Mouse (Mus musculus) liver, postnatal 0 days (tissue): ENCODE results near the gene Adcy9. TPM values are rescaled to one million over a fixed set of nuclear protein-coding genes. Genes with fewer than 3 reads are reported as not detected.

Source experiments
- ATAC-seq: fragments of 200-750 bp; cut with Nextera tagmentation; 2 replicates; pipeline ENCODE4 v1.8.0; 2017; ENCODE audit warnings: mild to moderate bottlenecking, moderate library complexity
- DNase-seq: peaks from one replicate; pipeline ENCODE4 v3.0.0-alpha.2; 2016
- H3K27ac ChIP-seq: fragments of 300-500 bp; sonication (generic); 2 replicates; pipeline ENCODE4 v1.5.1; 2014; ENCODE audit warnings: antibody characterized with exemption, moderate library complexity, mild to moderate bottlenecking, low read depth
- H3K27me3 ChIP-seq: fragments of 300-500 bp; sonication (generic); 2 replicates; pipeline ENCODE4 v1.6.1; 2014; ENCODE audit warnings: low read length, control low read depth, mixed read lengths; ENCODE audit not compliant: insufficient read depth
- H3K36me3 ChIP-seq: fragments of 300-500 bp; sonication (generic); replicated peaks from 2 replicates; pipeline ENCODE4 v1.6.1; 2014; ENCODE audit warnings: mild to moderate bottlenecking, control low read depth, low read length, moderate library complexity, mixed read lengths; ENCODE audit not compliant: insufficient read depth
- H3K4me1 ChIP-seq: fragments of 300-500 bp; sonication (generic); 2 replicates; pipeline ENCODE4 v1.6.1; 2014; ENCODE audit warnings: antibody characterized with exemption, mild to moderate bottlenecking, control low read depth; ENCODE audit not compliant: insufficient read depth
- H3K4me2 ChIP-seq: fragments of 300-500 bp; sonication (generic); 2 replicates; pipeline ENCODE4 v1.6.1; 2014; ENCODE audit warnings: low read depth, mild to moderate bottlenecking, low read length, moderate library complexity, mixed read lengths
- H3K4me3 ChIP-seq: fragments of 300-500 bp; sonication (generic); 2 replicates; pipeline ENCODE4 v1.5.1; 2014; ENCODE audit warnings: low read depth, low read length
- H3K9ac ChIP-seq: fragments of 300-500 bp; sonication (generic); replicated peaks from 2 replicates; pipeline ENCODE4 v1.6.1; 2014; ENCODE audit warnings: mild to moderate bottlenecking, moderate library complexity
- H3K9me3 ChIP-seq: fragments of 300-500 bp; sonication (generic); 2 replicates; pipeline ENCODE4 v1.6.1; 2016; ENCODE audit warnings: mild to moderate bottlenecking, control low read depth, low read length, mixed read lengths
- CTCF ChIP-seq: sonication (generic); IDR thresholded peaks from 2 replicates; pipeline ENCODE4 v1.5.1; 2016; ENCODE audit warnings: antibody characterized with exemption, low read depth
- EP300 ChIP-seq: IDR thresholded peaks from 2 replicates; pipeline ENCODE4 v1.6.1; 2016; ENCODE audit warnings: antibody characterized with exemption, low read depth, mild to moderate bottlenecking
- WGBS: fragments of 180-500 bp; shearing (Covaris S2); extraction: QIAGEN DNeasy Blood & Tissue Kit; methylation state at CpG from one replicate; pipeline ENCODE4 v1.1.7; 2014; ENCODE audit not compliant: insufficient replicate concordance; 5-methylcytosine and 5-hydroxymethylcytosine counted together
- polyA plus RNA-seq: library from polyadenylated mRNA; unstranded; fragments of >200 nt; fragmentation: Nextera tagmentation; extraction: Ambion mirVana; gene quantifications from 2 replicates; pipeline ENCODE4 v1.2.1, GENCODE M21; 2015

Adcy9 gene
- polyA plus RNA-seq, 1 experiment from 2014 or later, result 0.80 TPM

- Histone ChIP-seq H3K4me1 (no peaks in the 10 kb centered on the region), H3K27me3 (no peaks in the 10 kb centered on the region), H3K9me3 (no peaks in the 10 kb centered on the region), H3K4me2 (no peak overlapping the region), H3K4me3 (no peak overlapping the region), H3K27ac (no peak overlapping the region), H3K9ac (no peak overlapping the region), H3K36me3 (0 out of 2 replicates have a peak, but pooled peaks cover 3% of the 10 kb centered on the region)
- DNase-seq (no peak), ATAC-seq (no peak)
- no peak for TF ChIP-seq EP300
- TF ChIP-seq CTCF, result no peak
- WGBS, result 68% methylated on average over 10 of the region's 10 CpGs
These were observed 24.5 kb downstream of the Adcy9 start for GRCm38 (mm10) chr16:4395687-4396341.

- no peak overlapping the region for H3K4me2 ChIP-seq
- no peaks in the 10 kb centered on the region for H3K4me1 ChIP-seq
- DNase-seq (no peak), ATAC-seq (no peak)
- 88% methylated on average over 4 of the region's 4 CpGs for WGBS
- H3K27me3 ChIP-seq, result no peaks in the 10 kb centered on the region
- no peak overlapping the region for H3K9ac ChIP-seq
- 0 out of 2 replicates have a peak, but pooled peaks cover 3% of the 10 kb centered on the region for H3K36me3 ChIP-seq
- no peak overlapping the region for H3K4me3 ChIP-seq
- H3K9me3 ChIP-seq, result no peaks in the 10 kb centered on the region
- no peak overlapping the region for H3K27ac ChIP-seq
- TF ChIP-seq CTCF (no peak), EP300 (no peak)
These were observed 25.2 kb downstream of the Adcy9 start for GRCm38 (mm10) chr16:4394991-4395590.

GRCm38 (mm10) chr16:4383473-4384038, 36.7 kb downstream of the Adcy9 start:
- no peaks in the 10 kb centered on the region for H3K36me3 ChIP-seq
- no peak overlapping the region for H3K4me2 ChIP-seq
- no peak overlapping the region for H3K4me3 ChIP-seq
- ATAC-seq (no peak), DNase-seq (no peak)
- no peak overlapping the region for H3K9ac ChIP-seq
- H3K9me3 ChIP-seq, result no peaks in the 10 kb centered on the region
- 0 out of 2 replicates have a peak overlapping the region, but pooled peaks have one; percentile 26 for H3K27ac ChIP-seq
- 54% methylated on average over 4 of the region's 4 CpGs for WGBS
- peaks cover 7% of the 10 kb centered on the region; the same call in 1 of the 2 replicates for H3K4me1 ChIP-seq
- no peaks in the 10 kb centered on the region for H3K27me3 ChIP-seq
- TF ChIP-seq EP300 (no peak), CTCF (no peak)

GRCm38 (mm10) chr16:4382406-4382805, 37.9 kb downstream of the Adcy9 start:
- Histone ChIP-seq H3K4me2 (no peak overlapping the region), H3K9me3 (no peaks in the 10 kb centered on the region), H3K36me3 (no peaks in the 10 kb centered on the region), H3K27me3 (no peaks in the 10 kb centered on the region), H3K27ac (no peak overlapping the region), H3K4me3 (no peak overlapping the region), H3K9ac (no peak overlapping the region), H3K4me1 (peaks cover 10% of the 10 kb centered on the region; the same call in 1 of the 2 replicates)
- ATAC-seq (no peak), DNase-seq (no peak)
- WGBS, result 85% methylated on average over 3 of the region's 3 CpGs
- no peak for TF ChIP-seq CTCF
- no peak for TF ChIP-seq EP300

- TF ChIP-seq CTCF (no peak), EP300 (no peak)
- Histone ChIP-seq H3K4me3 (no peak overlapping the region), H3K27ac (0 out of 2 replicates have a peak overlapping the region, but pooled peaks have one; percentile 18), H3K36me3 (no peaks in the 10 kb centered on the region), H3K9me3 (no peaks in the 10 kb centered on the region), H3K4me1 (peaks cover 10% of the 10 kb centered on the region; the same call in 1 of the 2 replicates), H3K4me2 (peak overlapping the region; percentile 2), H3K9ac (no peak overlapping the region), H3K27me3 (no peaks in the 10 kb centered on the region)
- 58% methylated on average over 4 of the region's 4 CpGs for WGBS
- no peak for ATAC-seq
- no peak for DNase-seq
These were observed 38.8 kb downstream of the Adcy9 start for GRCm38 (mm10) chr16:4381487-4381886.

- no peaks in the 10 kb centered on the region for H3K27me3 ChIP-seq
- no peak overlapping the region for H3K4me3 ChIP-seq
- H3K4me2 ChIP-seq, result no peak overlapping the region
- H3K27ac ChIP-seq, result no peak overlapping the region
- WGBS, result 84% methylated on average over 1 of the region's 1 CpGs
- H3K4me1 ChIP-seq, result peaks cover 17% of the 10 kb centered on the region
- ATAC-seq (no peak), DNase-seq (no peak)
- H3K9ac ChIP-seq, result no peak overlapping the region
- H3K36me3 ChIP-seq, result no peaks in the 10 kb centered on the region
- H3K9me3 ChIP-seq, result no peaks in the 10 kb centered on the region
- TF ChIP-seq CTCF, result no peak
- no peak for TF ChIP-seq EP300
These were observed 41.5 kb downstream of the Adcy9 start for GRCm38 (mm10) chr16:4378788-4379187.
